Mouse (Mus musculus) intestine, embryonic 16.5 days (tissue): ENCODE results near the gene Smok3c. TPM values are rescaled to one million over a fixed set of nuclear protein-coding genes. Genes with fewer than 3 reads are reported as not detected.

Experiments
- polyA plus RNA-seq: library from polyadenylated mRNA; unstranded; fragments of >200 nt; fragmentation: Nextera tagmentation; extraction: Ambion mirVana; gene quantifications from 2 replicates; pipeline ENCODE4 v1.2.1, GENCODE M21; 2015

Smok3c gene
- polyA plus RNA-seq, 1 experiment from 2014 or later: not detected

Other genes starting within 250 kb of the Smok3c start
- gene Pilra, start 216.9 kb upstream of the Smok3c start, polyA plus RNA-seq: 2.8 and 4.2 TPM in 2 replicates
- 1.3 and 1.8 TPM in 2 replicates for gene Pilrb1, start 195.1 kb upstream of the Smok3c start, polyA plus RNA-seq
- 1.3 and 1.8 TPM in 2 replicates for gene Pilrb2, start 181.4 kb upstream of the Smok3c start, polyA plus RNA-seq
- gene Cyp3a13, start 131.6 kb upstream of the Smok3c start, polyA plus RNA-seq: 54.6 and 70.4 TPM in 2 replicates
- gene Gjc3, start 90.1 kb upstream of the Smok3c start, polyA plus RNA-seq: 0.34 and 0.50 TPM in 2 replicates
- gene Azgp1, start 71.7 kb upstream of the Smok3c start, polyA plus RNA-seq: 0.34 and 0.37 TPM in 2 replicates
- gene Smok3a, start 31.9 kb upstream of the Smok3c start, polyA plus RNA-seq: not detected in 2 replicates
- not detected in 2 replicates for gene Smok3b, start 31.8 kb upstream of the Smok3c start, polyA plus RNA-seq
- gene Zkscan1, start 31.9 kb downstream of the Smok3c start, polyA plus RNA-seq: 11.1 and 12.3 TPM in 2 replicates
- 40.8 and 44.2 TPM in 2 replicates for gene Zscan21, start 63.7 kb downstream of the Smok3c start, polyA plus RNA-seq
- 11.7 and 11.8 TPM in 2 replicates for gene Zfp113, start 102.5 kb downstream of the Smok3c start, polyA plus RNA-seq
- gene Cops6, start 107.9 kb downstream of the Smok3c start, polyA plus RNA-seq: 282 and 303 TPM in 2 replicates
- 16.7 and 17.1 TPM in 2 replicates for gene Ap4m1, start 118.8 kb downstream of the Smok3c start, polyA plus RNA-seq
- gene Mcm7, start 119.2 kb downstream of the Smok3c start, polyA plus RNA-seq: 128 and 147 TPM in 2 replicates
- 64.5 and 69.2 TPM in 2 replicates for gene Taf6, start 134.3 kb downstream of the Smok3c start, polyA plus RNA-seq
- 29.9 and 33.7 TPM in 2 replicates for gene Cnpy4, start 134.3 kb downstream of the Smok3c start, polyA plus RNA-seq
- gene Mblac1, start 141.1 kb downstream of the Smok3c start, polyA plus RNA-seq: 5.7 and 7.0 TPM in 2 replicates
- not detected in 2 replicates for gene Nxpe5, start 172.7 kb downstream of the Smok3c start, polyA plus RNA-seq
- gene Lamtor4, start 202.3 kb downstream of the Smok3c start, polyA plus RNA-seq: 101 and 107 TPM in 2 replicates
- 3.7 and 3.9 TPM in 2 replicates for gene BC037034, start 210.8 kb downstream of the Smok3c start, polyA plus RNA-seq
- gene Gal3st4, start 219.6 kb downstream of the Smok3c start, polyA plus RNA-seq: 0.80 and 0.92 TPM in 2 replicates
- gene Gm43720, start 226.8 kb downstream of the Smok3c start, polyA plus RNA-seq: 0.06 TPM in 2 replicates
- gene Gpc2, start 226.8 kb downstream of the Smok3c start, polyA plus RNA-seq: 11.2 and 13.1 TPM in 2 replicates
- gene Stag3, start 227.0 kb downstream of the Smok3c start, polyA plus RNA-seq: 2.0 and 3.2 TPM in 2 replicates